In the genomic region with DNA sequence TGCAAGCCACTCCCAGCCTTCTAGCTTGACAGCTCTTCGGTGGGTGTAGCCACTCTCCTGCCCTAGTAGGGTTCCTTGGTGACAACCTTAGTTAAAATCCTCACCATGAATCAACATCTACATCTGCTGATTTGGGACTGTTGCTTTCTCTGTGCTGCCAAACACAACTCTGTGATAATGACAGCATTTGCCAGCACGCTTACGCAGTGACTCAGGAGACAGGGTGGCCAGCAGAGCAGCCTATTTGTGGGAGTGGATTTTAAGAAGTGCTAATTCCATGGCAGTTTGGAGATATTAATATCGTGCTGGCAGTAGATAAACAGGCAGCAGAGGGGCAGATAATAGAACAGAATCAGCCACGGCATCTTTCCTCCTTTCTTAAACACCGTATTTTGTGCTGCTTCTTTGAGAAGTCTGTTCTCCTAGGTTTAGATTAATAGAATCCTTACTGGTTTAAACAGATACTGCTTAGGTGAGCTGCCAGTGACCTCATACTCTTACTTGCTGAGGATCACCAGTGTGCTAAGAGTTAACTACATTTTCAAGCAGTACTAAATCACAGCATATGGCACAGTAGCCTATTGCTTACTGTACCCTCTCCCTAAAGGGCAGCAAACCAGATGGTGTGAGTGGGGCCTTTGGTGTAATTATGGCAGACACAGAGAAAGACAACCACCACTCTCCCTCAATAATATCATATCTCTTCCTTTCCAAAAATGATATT, we compare ENCODE assay signal across 8 mouse cellular contexts.
A peak's percentile ranks its signal among the peaks of the same experiment; 100 is the strongest.
DNase-seq lines count a peak whose midpoint lies in the region; ATAC-seq lines count a peak whose summit lies in the region.

No protein-coding gene starts in this region.

- peak; percentile 66; the same call in 1 of the 2 replicates for ATAC-seq in hindbrain, embryonic 13.5 days (ENCODE audit: low FRiP score)
- ATAC-seq in hindbrain, embryonic 11.5 days (ENCODE audit: low FRiP score) = no peak
- peak; percentile 81 for ATAC-seq in hindbrain, embryonic 16.5 days
- ATAC-seq in liver, embryonic 15.5 days (ENCODE audit: insufficient read depth) = peak; percentile 56

- DNase-seq in hindbrain, embryonic 11.5 days (ENCODE audit: low spot score) = no peak
- peak; percentile 55 to 57 for DNase-seq in cerebellum, postnatal 25 days
- DNase-seq in testis, postnatal 14 days (ENCODE audit: low spot score) = no peak
- DNase-seq in adrenal gland, adult 2 months = no peak
- DNase-seq in embryo, embryonic 9.5 days (ENCODE audit: extremely low spot score) = no peak

- peaks cover 36% of the 10 kb centered on the region for H3K4me1 ChIP-seq in hindbrain, embryonic 13.5 days (replicated peaks)
- H3K4me1 ChIP-seq in hindbrain, embryonic 11.5 days (replicated peaks; ENCODE audit: control insufficient read depth, insufficient read depth, low read length) = no peaks in the 10 kb centered on the region
- H3K4me1 ChIP-seq in hindbrain, embryonic 16.5 days (ENCODE audit: control insufficient read depth, insufficient read depth, low read depth, low read length) = peaks cover 24% of the 10 kb centered on the region
- peaks cover 59% of the 10 kb centered on the region for H3K4me1 ChIP-seq in liver, embryonic 15.5 days (replicated peaks)

- no peaks in the 10 kb centered on the region for H3K27me3 ChIP-seq in hindbrain, embryonic 13.5 days
- H3K27me3 ChIP-seq in hindbrain, embryonic 11.5 days (ENCODE audit: control insufficient read depth, insufficient read depth, low read length) = no peaks in the 10 kb centered on the region
- H3K27me3 ChIP-seq in hindbrain, embryonic 16.5 days (replicated peaks; ENCODE audit: control insufficient read depth, insufficient read depth, low read length) = no peaks in the 10 kb centered on the region
- no peaks in the 10 kb centered on the region for H3K27me3 ChIP-seq in liver, embryonic 15.5 days

- H3K36me3 ChIP-seq in hindbrain, embryonic 13.5 days = no peaks in the 10 kb centered on the region
- no peaks in the 10 kb centered on the region for H3K36me3 ChIP-seq in hindbrain, embryonic 11.5 days (ENCODE audit: control insufficient read depth, insufficient read depth, low read length)
- no peaks in the 10 kb centered on the region for H3K36me3 ChIP-seq in hindbrain, embryonic 16.5 days (ENCODE audit: control insufficient read depth, insufficient read depth, low read length)
- H3K36me3 ChIP-seq in liver, embryonic 15.5 days (replicated peaks) = peaks cover 17% of the 10 kb centered on the region; the same call in 1 of the 2 replicates

- H3K27ac ChIP-seq in hindbrain, embryonic 13.5 days = peak overlapping the region; percentile 64
- H3K27ac ChIP-seq in hindbrain, embryonic 11.5 days (ENCODE audit: low read depth, low read length) = no peak overlapping the region
- H3K27ac ChIP-seq in hindbrain, embryonic 16.5 days (ENCODE audit: low read depth, low read length) = peak overlapping the region; percentile 55; the same call in 1 of the 2 replicates
- H3K27ac ChIP-seq in liver, embryonic 15.5 days (replicated peaks) = peak overlapping the region; percentile 83

- H3K9me3 ChIP-seq in hindbrain, embryonic 13.5 days = no peaks in the 10 kb centered on the region
- H3K9me3 ChIP-seq in hindbrain, embryonic 11.5 days (ENCODE audit: control insufficient read depth, low read length) = no peaks in the 10 kb centered on the region
- no peaks in the 10 kb centered on the region for H3K9me3 ChIP-seq in hindbrain, embryonic 16.5 days (ENCODE audit: control insufficient read depth, low read length)
- no peaks in the 10 kb centered on the region for H3K9me3 ChIP-seq in liver, embryonic 15.5 days (replicated peaks)

- H3K4me2 ChIP-seq in hindbrain, embryonic 13.5 days = no peak overlapping the region
- no peak overlapping the region for H3K4me2 ChIP-seq in hindbrain, embryonic 11.5 days (replicated peaks; ENCODE audit: low read depth, low read length)
- no peak overlapping the region; the same call in 1 of the 2 replicates for H3K4me2 ChIP-seq in hindbrain, embryonic 16.5 days (ENCODE audit: low read length)
- H3K4me2 ChIP-seq in liver, embryonic 15.5 days = peak overlapping the region; percentile 36

- 0 out of 2 replicates have a peak overlapping the region, but pooled peaks have one; percentile 43 for H3K9ac ChIP-seq in hindbrain, embryonic 13.5 days
- no peak overlapping the region for H3K9ac ChIP-seq in hindbrain, embryonic 11.5 days (ENCODE audit: low read depth, low read length)
- H3K9ac ChIP-seq in hindbrain, embryonic 16.5 days (ENCODE audit: low read depth, low read length) = peak overlapping the region; percentile 29
- no peak overlapping the region for H3K9ac ChIP-seq in liver, embryonic 15.5 days

- no peak overlapping the region for H3K4me3 ChIP-seq in hindbrain, embryonic 13.5 days
- H3K4me3 ChIP-seq in hindbrain, embryonic 11.5 days (ENCODE audit: low read depth, low read length) = no peak overlapping the region
- no peak overlapping the region for H3K4me3 ChIP-seq in hindbrain, embryonic 16.5 days (ENCODE audit: low read length)
- H3K4me3 ChIP-seq in liver, embryonic 15.5 days (replicated peaks) = no peak overlapping the region

- WGBS in hindbrain, embryonic 13.5 days = 72% methylated on average over 6 of the region's 6 CpGs
- WGBS in hindbrain, embryonic 11.5 days = 95% methylated on average over 6 of the region's 6 CpGs
- WGBS in hindbrain, embryonic 16.5 days = 50% methylated on average over 6 of the region's 6 CpGs
- 22% methylated on average over 6 of the region's 6 CpGs for WGBS in liver, embryonic 15.5 days (ENCODE audit: insufficient replicate concordance)

Comparison
In these comparisons a context has a peak if more than half of its experiments do, and no peak if none do; other contexts are left out.
1. H3K9ac ChIP-seq: peak in hindbrain, embryonic 13.5 days (single experiment) and hindbrain, embryonic 16.5 days (single experiment); none in hindbrain, embryonic 11.5 days (single experiment) and liver, embryonic 15.5 days (single experiment).
2. DNase-seq: peak in cerebellum, postnatal 25 days (2 of 2); none in hindbrain, embryonic 11.5 days (single experiment), testis, postnatal 14 days (single experiment), adrenal gland, adult 2 months (single experiment) and embryo, embryonic 9.5 days (single experiment).